Comparison of ENCODE assay signal across 8 mouse cellular contexts in the genomic region with DNA sequence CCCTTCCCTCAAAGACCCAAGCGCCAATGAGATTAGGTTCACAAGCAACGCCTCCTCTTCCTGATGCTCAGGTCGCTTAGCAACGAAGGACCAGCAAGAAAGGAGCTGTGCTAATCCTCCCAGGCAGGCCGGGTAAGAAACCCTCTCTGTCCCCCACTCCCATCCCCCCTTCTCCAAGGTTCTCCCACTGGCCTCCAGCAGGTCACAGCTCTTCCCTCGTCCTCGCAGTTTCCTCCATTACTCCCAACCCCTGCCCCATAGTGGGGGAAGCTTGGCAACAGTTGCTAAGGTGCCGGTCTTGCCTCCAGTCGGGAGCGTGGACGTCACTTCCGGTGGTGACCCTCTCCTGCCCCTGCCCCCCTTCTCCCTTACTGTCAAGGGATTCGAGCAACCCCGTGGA. TPM values are rescaled to one million over a fixed set of nuclear protein-coding genes. Genes with fewer than 3 reads are reported as not detected.
A peak's percentile ranks its signal among the peaks of the same experiment; 100 is the strongest.
DNase-seq lines count a peak whose midpoint lies in the region; ATAC-seq lines count a peak whose summit lies in the region.

No protein-coding gene starts in this region.

- DNase-seq in 416B (ENCODE audit: low read depth), result peak; percentile 59
- DNase-seq in adrenal gland, postnatal 25 days, result peak; percentile 66

- H3K4me1 ChIP-seq in embryonic facial prominence, embryonic 15.5 days, result peaks cover 51% of the 10 kb centered on the region
- H3K4me1 ChIP-seq in heart, embryonic 12.5 days (replicated peaks), result peaks cover 63% of the 10 kb centered on the region
- peaks cover 47% of the 10 kb centered on the region for H3K4me1 ChIP-seq in kidney, embryonic 14.5 days (ENCODE audit: control insufficient read depth, insufficient read depth, low read length)
- H3K4me1 ChIP-seq in limb, embryonic 12.5 days (replicated peaks), result peaks cover 70% of the 10 kb centered on the region
- H3K4me1 ChIP-seq in midbrain, embryonic 13.5 days (replicated peaks), result peaks cover 72% of the 10 kb centered on the region
- peaks cover 52% of the 10 kb centered on the region for H3K4me1 ChIP-seq in stomach, embryonic 15.5 days

- peaks cover 35% of the 10 kb centered on the region for H3K36me3 ChIP-seq in embryonic facial prominence, embryonic 15.5 days
- H3K36me3 ChIP-seq in heart, embryonic 12.5 days, result peaks cover 34% of the 10 kb centered on the region
- peaks cover 32% of the 10 kb centered on the region for H3K36me3 ChIP-seq in kidney, embryonic 14.5 days (ENCODE audit: control insufficient read depth, insufficient read depth, low read length)
- H3K36me3 ChIP-seq in limb, embryonic 12.5 days, result peaks cover 42% of the 10 kb centered on the region
- peaks cover 38% of the 10 kb centered on the region for H3K36me3 ChIP-seq in midbrain, embryonic 13.5 days
- peaks cover 31% of the 10 kb centered on the region for H3K36me3 ChIP-seq in stomach, embryonic 15.5 days

- peak overlapping the region; percentile 34 for H3K4me3 ChIP-seq in embryonic facial prominence, embryonic 15.5 days (replicated peaks)
- peak overlapping the region; percentile 38 for H3K4me3 ChIP-seq in heart, embryonic 12.5 days
- peak overlapping the region; percentile 26 for H3K4me3 ChIP-seq in kidney, embryonic 14.5 days (ENCODE audit: low read length)
- H3K4me3 ChIP-seq in limb, embryonic 12.5 days (replicated peaks), result peak overlapping the region; percentile 35
- peak overlapping the region; percentile 42 for H3K4me3 ChIP-seq in midbrain, embryonic 13.5 days (replicated peaks)
- H3K4me3 ChIP-seq in stomach, embryonic 15.5 days (replicated peaks), result peak overlapping the region; percentile 26

- 0 out of 2 replicates have a peak overlapping the region, but pooled peaks have one; percentile 22 for H3K9ac ChIP-seq in embryonic facial prominence, embryonic 15.5 days
- H3K9ac ChIP-seq in heart, embryonic 12.5 days, result peak overlapping the region; percentile 66
- H3K9ac ChIP-seq in kidney, embryonic 14.5 days (ENCODE audit: low read depth, low read length), result peak overlapping the region; percentile 50; the same call in 1 of the 2 replicates
- peak overlapping the region; percentile 51 for H3K9ac ChIP-seq in limb, embryonic 12.5 days (replicated peaks)
- H3K9ac ChIP-seq in midbrain, embryonic 13.5 days (replicated peaks), result peak overlapping the region; percentile 74
- H3K9ac ChIP-seq in stomach, embryonic 15.5 days, result no peak overlapping the region

- H3K4me2 ChIP-seq in embryonic facial prominence, embryonic 15.5 days (replicated peaks), result peak overlapping the region; percentile 59
- peak overlapping the region; percentile 87 for H3K4me2 ChIP-seq in heart, embryonic 12.5 days
- peak overlapping the region; percentile 51 for H3K4me2 ChIP-seq in kidney, embryonic 14.5 days (replicated peaks; ENCODE audit: low read depth, low read length)
- H3K4me2 ChIP-seq in limb, embryonic 12.5 days, result peak overlapping the region; percentile 72
- peak overlapping the region; percentile 76 for H3K4me2 ChIP-seq in midbrain, embryonic 13.5 days (replicated peaks)
- H3K4me2 ChIP-seq in stomach, embryonic 15.5 days, result peak overlapping the region; percentile 57

- ATAC-seq in embryonic facial prominence, embryonic 15.5 days (ENCODE audit: insufficient number of reproducible peaks, low FRiP score, low TSS enrichment, low read depth), result peak; percentile 9; the same call in 1 of the 2 replicates
- peak; percentile 31; the same call in 1 of the 2 replicates for ATAC-seq in heart, embryonic 12.5 days (ENCODE audit: insufficient number of reproducible peaks, low FRiP score)
- ATAC-seq in kidney, embryonic 14.5 days (ENCODE audit: low FRiP score, low TSS enrichment), result peak; percentile 37
- peak; percentile 6 for ATAC-seq in limb, embryonic 12.5 days (ENCODE audit: insufficient number of reproducible peaks, insufficient read depth, low FRiP score, low TSS enrichment, low read depth)
- ATAC-seq in midbrain, embryonic 13.5 days, result peak; percentile 82
- no peak for ATAC-seq in stomach, embryonic 15.5 days (ENCODE audit: insufficient read depth, low FRiP score, low read depth)

- no peaks in the 10 kb centered on the region for H3K9me3 ChIP-seq in embryonic facial prominence, embryonic 15.5 days (replicated peaks)
- no peaks in the 10 kb centered on the region for H3K9me3 ChIP-seq in heart, embryonic 12.5 days (replicated peaks)
- H3K9me3 ChIP-seq in kidney, embryonic 14.5 days (ENCODE audit: control insufficient read depth, low read length), result no peaks in the 10 kb centered on the region
- H3K9me3 ChIP-seq in limb, embryonic 12.5 days, result no peaks in the 10 kb centered on the region
- no peaks in the 10 kb centered on the region for H3K9me3 ChIP-seq in midbrain, embryonic 13.5 days
- H3K9me3 ChIP-seq in stomach, embryonic 15.5 days, result no peaks in the 10 kb centered on the region

- H3K27me3 ChIP-seq in embryonic facial prominence, embryonic 15.5 days, result no peaks in the 10 kb centered on the region
- peaks cover 5% of the 10 kb centered on the region; the same call in 1 of the 2 replicates for H3K27me3 ChIP-seq in heart, embryonic 12.5 days (replicated peaks)
- H3K27me3 ChIP-seq in kidney, embryonic 14.5 days (ENCODE audit: control insufficient read depth, insufficient read depth, low read length), result no peaks in the 10 kb centered on the region
- H3K27me3 ChIP-seq in limb, embryonic 12.5 days, result no peaks in the 10 kb centered on the region
- H3K27me3 ChIP-seq in midbrain, embryonic 13.5 days, result no peaks in the 10 kb centered on the region
- H3K27me3 ChIP-seq in stomach, embryonic 15.5 days (replicated peaks), result no peaks in the 10 kb centered on the region

- WGBS in embryonic facial prominence, embryonic 15.5 days, result 1% methylated on average over 14 of the region's 14 CpGs
- WGBS in heart, embryonic 12.5 days, result under 1% methylated on average over 14 of the region's 14 CpGs
- 1% methylated on average over 14 of the region's 14 CpGs for WGBS in kidney, embryonic 14.5 days
- under 1% methylated on average over 14 of the region's 14 CpGs for WGBS in limb, embryonic 12.5 days
- under 1% methylated on average over 14 of the region's 14 CpGs for WGBS in midbrain, embryonic 13.5 days
- WGBS in stomach, embryonic 15.5 days, result 2% methylated on average over 14 of the region's 14 CpGs

- peak overlapping the region; percentile 91 for H3K27ac ChIP-seq in embryonic facial prominence, embryonic 15.5 days (replicated peaks)
- peak overlapping the region; percentile 39; the same call in 1 of the 2 replicates for H3K27ac ChIP-seq in heart, embryonic 12.5 days (ENCODE audit: poor library complexity, severe bottlenecking)
- H3K27ac ChIP-seq in kidney, embryonic 14.5 days (ENCODE audit: low read depth, low read length), result peak overlapping the region; percentile 94; the same call in 1 of the 2 replicates
- H3K27ac ChIP-seq in limb, embryonic 12.5 days, result peak overlapping the region; percentile 96
- peak overlapping the region; percentile 100 for H3K27ac ChIP-seq in midbrain, embryonic 13.5 days
- H3K27ac ChIP-seq in stomach, embryonic 15.5 days, result peak overlapping the region; percentile 93; the same call in 1 of the 2 replicates

RNA-seq across cellular contexts. Expression of a gene that starts 0.7 kb away (rescaled TPM):
- 7.7 and 9.1 TPM in 2 replicates for total RNA-seq in adrenal gland, postnatal 25 days (2021)
- polyA plus RNA-seq in embryonic facial prominence, embryonic 15.5 days (2015; fragmentation: Nextera tagmentation; extraction: Ambion mirVana), result 5.1 and 5.5 TPM in 2 replicates
- 4.6 and 5.5 TPM in 2 replicates for polyA plus RNA-seq in heart, embryonic 12.5 days (2016; fragmentation: Nextera tagmentation; extraction: Ambion mirVana)
- polyA plus RNA-seq in kidney, embryonic 14.5 days (2014; fragmentation: Nextera tagmentation; extraction: Ambion mirVana), result 3.1 and 3.6 TPM in 2 replicates
- 3.1 and 4.4 TPM in 2 replicates for polyA plus RNA-seq in limb, embryonic 12.5 days (2016; fragmentation: Nextera tagmentation; extraction: Ambion mirVana)
- 29.5 and 31.1 TPM in 2 replicates for polyA plus RNA-seq in midbrain, embryonic 13.5 days (2015; fragmentation: Nextera tagmentation; extraction: Ambion mirVana)
- 4.3 and 4.5 TPM in 2 replicates for polyA plus RNA-seq in stomach, embryonic 15.5 days (2015; fragmentation: Nextera tagmentation; extraction: Ambion mirVana)

RNA-seq across cellular contexts. Expression of a gene that starts 3.1 kb away (rescaled TPM):
- total RNA-seq in adrenal gland, postnatal 25 days (2021), result 2.0 and 3.2 TPM in 2 replicates
- 4.7 and 5.5 TPM in 2 replicates for polyA plus RNA-seq in embryonic facial prominence, embryonic 15.5 days (2015; fragmentation: Nextera tagmentation; extraction: Ambion mirVana)
- 1.5 and 1.7 TPM in 2 replicates for polyA plus RNA-seq in heart, embryonic 12.5 days (2016; fragmentation: Nextera tagmentation; extraction: Ambion mirVana)
- 1.1 and 2.5 TPM in 2 replicates for polyA plus RNA-seq in kidney, embryonic 14.5 days (2014; fragmentation: Nextera tagmentation; extraction: Ambion mirVana)
- 2.5 and 3.1 TPM in 2 replicates for polyA plus RNA-seq in limb, embryonic 12.5 days (2016; fragmentation: Nextera tagmentation; extraction: Ambion mirVana)
- 0.88 and 0.98 TPM in 2 replicates for polyA plus RNA-seq in midbrain, embryonic 13.5 days (2015; fragmentation: Nextera tagmentation; extraction: Ambion mirVana)
- polyA plus RNA-seq in stomach, embryonic 15.5 days (2015; fragmentation: Nextera tagmentation; extraction: Ambion mirVana), result 2.1 and 3.5 TPM in 2 replicates

RNA-seq across cellular contexts. Expression of a gene that starts 7.5 kb away (rescaled TPM):
- total RNA-seq in adrenal gland, postnatal 25 days (2021), result 16.4 and 19.0 TPM in 2 replicates
- polyA plus RNA-seq in embryonic facial prominence, embryonic 15.5 days (2015; fragmentation: Nextera tagmentation; extraction: Ambion mirVana), result 4.1 and 4.9 TPM in 2 replicates
- polyA plus RNA-seq in heart, embryonic 12.5 days (2016; fragmentation: Nextera tagmentation; extraction: Ambion mirVana), result 2.6 and 2.9 TPM in 2 replicates
- 4.5 and 5.2 TPM in 2 replicates for polyA plus RNA-seq in kidney, embryonic 14.5 days (2014; fragmentation: Nextera tagmentation; extraction: Ambion mirVana)
- polyA plus RNA-seq in limb, embryonic 12.5 days (2016; fragmentation: Nextera tagmentation; extraction: Ambion mirVana), result 3.6 and 4.2 TPM in 2 replicates
- polyA plus RNA-seq in midbrain, embryonic 13.5 days (2015; fragmentation: Nextera tagmentation; extraction: Ambion mirVana), result 4.3 and 4.4 TPM in 2 replicates
- polyA plus RNA-seq in stomach, embryonic 15.5 days (2015; fragmentation: Nextera tagmentation; extraction: Ambion mirVana), result 3.3 TPM in 2 replicates

RNA-seq across cellular contexts. Expression of a gene that starts 16.2 kb away (rescaled TPM):
- total RNA-seq in adrenal gland, postnatal 25 days (2021), result not detected in 2 replicates
- polyA plus RNA-seq in embryonic facial prominence, embryonic 15.5 days (2015; fragmentation: Nextera tagmentation; extraction: Ambion mirVana), result not detected in 2 replicates
- 0.27 and 0.30 TPM in 2 replicates for polyA plus RNA-seq in heart, embryonic 12.5 days (2016; fragmentation: Nextera tagmentation; extraction: Ambion mirVana)
- 0.22 TPM in 1 of 2 replicates, not detected in the other for polyA plus RNA-seq in kidney, embryonic 14.5 days (2014; fragmentation: Nextera tagmentation; extraction: Ambion mirVana)
- not detected in 2 replicates for polyA plus RNA-seq in limb, embryonic 12.5 days (2016; fragmentation: Nextera tagmentation; extraction: Ambion mirVana)
- 0.31 and 0.32 TPM in 2 replicates for polyA plus RNA-seq in midbrain, embryonic 13.5 days (2015; fragmentation: Nextera tagmentation; extraction: Ambion mirVana)
- not detected in 2 replicates for polyA plus RNA-seq in stomach, embryonic 15.5 days (2015; fragmentation: Nextera tagmentation; extraction: Ambion mirVana)

RNA-seq across cellular contexts. Expression of a gene that starts 41.7 kb away (rescaled TPM):
- total RNA-seq in adrenal gland, postnatal 25 days (2021), result 0.55 TPM in 1 of 2 replicates, not detected in the other
- 0.32 and 1.1 TPM in 2 replicates for polyA plus RNA-seq in embryonic facial prominence, embryonic 15.5 days (2015; fragmentation: Nextera tagmentation; extraction: Ambion mirVana)
- polyA plus RNA-seq in heart, embryonic 12.5 days (2016; fragmentation: Nextera tagmentation; extraction: Ambion mirVana), result 2.1 and 2.6 TPM in 2 replicates
- polyA plus RNA-seq in kidney, embryonic 14.5 days (2014; fragmentation: Nextera tagmentation; extraction: Ambion mirVana), result 0.43 TPM in 1 of 2 replicates, not detected in the other
- 0.29 and 0.51 TPM in 2 replicates for polyA plus RNA-seq in limb, embryonic 12.5 days (2016; fragmentation: Nextera tagmentation; extraction: Ambion mirVana)
- 0.12 and 0.13 TPM in 2 replicates for polyA plus RNA-seq in midbrain, embryonic 13.5 days (2015; fragmentation: Nextera tagmentation; extraction: Ambion mirVana)
- 0.22 and 0.30 TPM in 2 replicates for polyA plus RNA-seq in stomach, embryonic 15.5 days (2015; fragmentation: Nextera tagmentation; extraction: Ambion mirVana)

Comparison
In these comparisons a context has a peak if more than half of its experiments do, and no peak if none do; other contexts are left out.
1. H3K27ac ChIP-seq: peak in every context shown above with its lines; median percentile 100 in midbrain, embryonic 13.5 days; 96 in limb, embryonic 12.5 days; 94 in kidney, embryonic 14.5 days; 93 in stomach, embryonic 15.5 days; 91 in embryonic facial prominence, embryonic 15.5 days; 39 in heart, embryonic 12.5 days.